Mouse (Mus musculus): ENCODE measurements around the gene Kin.

Gene Kin

GRCm38 (mm10) chr2:10080310-10081010 is at the start of gene Kin, which contains the start of gene Atp5c1:
Gene Kin (plus strand): TSS chr2:10080593.
Gene Atp5c1 (minus strand): TSS chr2:10080510.
- in situ Hi-C loops (cut with MboI, MseI) = no loop called here

- in situ Hi-C loops (cut with MboI, MseI) = no loop called here
These were observed 46.7 kb upstream of the Kin start for GRCm38 (mm10) chr2:10033684-10034083.

- in situ Hi-C loops (cut with MboI, MseI) = no loop called here
These were observed 45.4 kb upstream of the Kin start for GRCm38 (mm10) chr2:10034976-10035375.

GRCm38 (mm10) chr2:10047758-10048436 is 32.5 kb upstream of the Kin start:
- in situ Hi-C loops (cut with MboI, MseI) = no loop called here

DNA sequence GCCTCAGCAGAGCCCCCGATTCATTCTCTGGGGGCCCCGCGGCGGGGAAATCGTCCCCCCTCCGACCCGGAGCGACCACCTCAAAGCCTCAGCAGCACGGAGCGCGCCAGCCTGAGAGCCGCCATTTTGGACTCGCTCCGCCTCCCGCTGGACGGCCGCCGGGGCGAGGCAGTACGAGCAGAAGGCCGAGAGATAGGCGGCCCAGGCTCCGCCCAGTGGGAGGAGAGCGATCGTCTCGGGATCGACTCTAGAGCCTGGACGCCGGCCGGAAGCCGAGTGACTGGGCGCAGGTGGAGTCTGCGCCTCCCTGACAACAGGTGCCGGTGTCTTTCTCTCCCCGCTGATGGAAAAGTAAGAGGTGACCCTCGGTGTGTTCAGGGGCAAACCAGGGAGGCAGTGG is 31.9 kb upstream of the Kin start, which contains the start of gene Taf3:
Taf3 (minus strand) TSS at position 136 of the 400 bp plus-strand sequence.
- in situ Hi-C loops (cut with MboI, MseI) = no loop called here

DNA sequence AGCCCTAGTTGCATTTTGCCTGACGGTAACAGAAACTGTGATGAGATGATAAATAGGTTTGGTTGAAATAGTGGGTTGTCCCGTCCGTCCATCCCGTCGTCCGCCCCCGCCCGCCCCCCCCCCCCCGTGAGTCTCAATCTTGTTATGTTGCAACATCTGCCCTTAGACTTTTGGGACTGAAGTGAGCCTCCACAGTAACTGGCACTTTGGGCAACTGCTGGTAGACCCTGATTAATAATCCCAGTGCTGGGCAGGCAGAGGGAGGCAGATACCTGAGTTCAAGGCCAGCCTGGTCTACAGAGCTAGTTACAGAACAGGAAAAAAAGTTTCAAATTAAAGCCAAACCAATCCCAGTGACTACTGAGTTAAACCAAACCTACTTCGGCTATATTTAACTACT is 30.9 kb upstream of the Kin start:
- in situ Hi-C loops (cut with MboI, MseI) = no loop called here

GRCm38 (mm10) chr2:10050878-10051277 is 29.5 kb upstream of the Kin start:
- in situ Hi-C loops (cut with MboI, MseI) = no loop called here

GRCm38 (mm10) chr2:10051996-10052395 is 28.4 kb upstream of the Kin start:
- in situ Hi-C loops (cut with MboI, MseI) = no loop called here

GRCm38 (mm10) chr2:10058836-10059235 is 21.6 kb upstream of the Kin start:
- in situ Hi-C loops (cut with MboI, MseI) = no loop called here

- in situ Hi-C loops (cut with MboI, MseI) = no loop called here
These were observed 8.6 kb upstream of the Kin start for GRCm38 (mm10) chr2:10071751-10072150.

DNA sequence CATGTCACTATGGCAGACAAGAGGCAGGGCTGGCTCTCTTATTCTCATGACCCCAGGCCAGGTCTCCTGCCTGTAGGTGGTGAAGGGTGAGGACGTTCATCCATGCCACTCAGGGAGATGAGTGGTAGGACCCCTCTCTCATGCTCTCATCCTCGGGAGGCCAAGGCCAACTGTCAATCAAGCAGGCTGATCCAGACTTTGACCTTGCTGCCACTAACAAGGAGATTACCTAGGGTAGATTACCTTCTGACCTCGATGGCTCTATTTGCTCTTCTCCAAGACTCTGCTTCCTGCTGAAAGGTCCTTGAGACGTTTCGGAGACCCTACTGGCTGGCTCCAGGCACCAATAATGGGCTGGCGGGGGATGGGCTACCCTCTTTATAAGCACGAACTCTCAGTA is 5.9 kb upstream of the Kin start:
- in situ Hi-C loops (cut with MboI, MseI) = no loop called here

- in situ Hi-C loops (cut with MboI, MseI) = no loop called here
These were observed 3.7 kb upstream of the Kin start for GRCm38 (mm10) chr2:10076675-10077074.

GRCm38 (mm10) chr2:10079745-10080309 is 566 bp upstream of the Kin start:
- in situ Hi-C loops (cut with MboI, MseI) = no loop called here

GRCm38 (mm10) chr2:10081453-10082080 is 1.2 kb downstream of the Kin start:
- in situ Hi-C loops (cut with MboI, MseI) = no loop called here

- in situ Hi-C loops (cut with MboI, MseI) = no loop called here
These were observed 2.3 kb downstream of the Kin start for GRCm38 (mm10) chr2:10082737-10083136.

DNA sequence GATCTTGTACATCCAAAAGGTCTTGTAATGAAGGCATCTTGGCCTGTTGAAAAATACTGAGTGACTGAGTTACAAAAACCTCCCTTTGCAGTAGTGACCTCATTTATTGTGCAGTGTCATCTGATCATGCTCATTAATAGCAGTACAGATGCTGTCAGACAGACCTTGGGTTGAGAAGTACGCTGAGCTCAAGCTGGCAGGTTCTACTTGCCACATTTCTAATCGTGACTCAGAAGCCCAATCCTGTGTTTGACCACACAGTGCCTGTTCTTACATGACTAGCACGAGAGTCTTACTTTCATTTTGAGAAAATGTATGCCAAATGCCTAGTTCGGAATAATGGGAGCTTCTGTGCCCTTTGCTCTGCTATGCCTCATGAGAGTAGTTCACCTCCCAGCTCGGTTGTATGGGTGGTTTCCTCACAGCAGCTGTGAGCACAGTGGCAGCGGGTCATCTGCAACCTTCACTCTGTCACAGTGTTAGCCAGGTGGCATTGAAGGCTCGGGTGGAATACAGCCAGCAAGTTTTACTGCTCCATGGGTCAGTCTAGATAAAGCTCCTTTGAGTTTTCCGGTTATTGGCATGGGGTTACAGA is 7.0 kb downstream of the Kin start:
- in situ Hi-C loops (cut with MboI, MseI) = no loop called here

DNA sequence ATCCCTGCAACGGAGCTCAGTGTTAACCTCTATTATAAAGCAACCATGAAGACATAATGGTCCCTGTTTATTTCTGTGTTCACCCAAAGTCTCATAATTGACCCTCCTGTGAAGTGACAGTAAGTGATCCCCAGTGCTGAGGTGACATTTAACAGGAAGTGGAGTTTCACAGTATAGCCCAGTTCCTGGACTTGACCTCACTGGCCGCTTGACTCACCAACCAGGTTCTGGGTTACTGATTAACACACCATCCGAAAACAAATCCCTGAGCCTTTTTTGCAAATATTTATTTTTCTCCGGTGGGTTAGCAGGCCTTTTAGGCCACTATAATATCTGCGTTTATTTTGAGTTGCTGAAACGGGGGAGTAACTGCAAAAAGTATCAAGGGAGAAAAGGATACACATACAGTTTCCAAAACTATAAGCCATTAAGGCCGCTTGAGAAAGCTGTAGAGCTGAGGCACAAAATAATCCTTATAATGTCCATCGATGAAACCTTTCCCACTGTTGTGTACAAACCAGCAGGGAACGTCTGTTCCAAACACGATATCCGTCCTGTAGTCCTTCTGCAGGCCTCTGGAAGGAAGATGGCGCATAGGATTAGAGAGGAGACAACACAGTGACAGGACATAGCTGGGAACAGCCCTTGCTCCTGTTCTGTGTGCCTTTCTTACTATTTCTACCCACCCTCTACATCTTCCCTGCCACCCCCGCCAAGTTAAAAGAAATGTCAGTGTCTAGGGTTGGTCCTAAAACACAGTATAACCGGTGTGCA is 14.1 kb downstream of the Kin start:
- in situ Hi-C loops (cut with MboI, MseI) = loop anchor here (10.0 kb wide), 1 partner anchor 1420 kb away; no protein-coding TSS in a partner anchor

DNA sequence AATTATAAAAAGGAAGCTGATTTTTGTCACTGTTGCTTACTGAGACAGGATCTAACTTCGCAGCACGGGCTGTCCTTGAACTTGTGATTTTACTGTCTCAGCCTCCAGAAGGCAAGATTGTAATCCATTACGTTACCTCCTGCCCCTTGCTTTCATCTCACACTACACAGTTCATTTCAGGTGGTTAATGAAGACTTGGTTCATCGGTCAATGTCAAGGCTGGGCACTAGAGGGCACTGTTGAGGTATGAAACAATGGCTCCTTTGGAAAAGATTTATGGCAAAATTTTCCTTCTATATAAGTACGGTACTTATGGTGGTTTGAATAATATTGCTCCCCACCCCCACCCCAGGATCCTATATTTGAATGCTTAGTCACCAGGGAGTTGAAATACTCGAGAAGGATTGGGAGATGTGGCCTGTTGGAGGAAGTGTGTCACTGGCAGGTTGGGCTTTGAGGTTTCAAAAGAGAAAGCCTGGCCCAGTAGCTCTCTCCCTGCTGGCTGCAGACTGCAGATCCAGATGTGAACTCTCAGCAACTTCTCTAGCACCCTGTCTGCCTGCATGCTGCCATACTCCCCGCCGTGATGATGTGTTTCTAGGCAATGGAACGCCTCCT is 18.3 kb downstream of the Kin start:
- in situ Hi-C loops (cut with MboI, MseI) = loop anchor here (10.0 kb wide), 1 partner anchor 1424 kb away; no protein-coding TSS in a partner anchor

GRCm38 (mm10) chr2:10100471-10100870 is 20.1 kb downstream of the Kin start:
- in situ Hi-C loops (cut with MboI, MseI) = loop anchor here (5.0 kb wide), 2 partner anchors 37 to 192 kb away; no protein-coding TSS in a partner anchor

GRCm38 (mm10) chr2:10101180-10101579 is 20.8 kb downstream of the Kin start:
- in situ Hi-C loops (cut with MboI, MseI) = loop anchor here (5.0 kb wide), 2 partner anchors 36 to 191 kb away; no protein-coding TSS in a partner anchor

All from T-helper 1 cell (primary cell).